Mouse (Mus musculus) spleen, adult 2 months (tissue): ENCODE measurements around the gene Foxf1.

Experiments
- CTCF ChIP-seq: fragments of 200-500 bp; IDR thresholded peaks from 2 replicates; pipeline ENCODE4 v1.5.1; 2011; ENCODE audit warnings: mild to moderate bottlenecking, inconsistent platforms; ENCODE audit not compliant: insufficient read depth, insufficient read length, insufficient replicate concordance; ENCODE audit errors: extremely low read depth
- POLR2A ChIP-seq: fragments of 200-500 bp; IDR thresholded peaks from 2 replicates; pipeline ENCODE4 v1.6.1; 2011; ENCODE audit warnings: low read depth, low read length, inconsistent platforms

- no peak for TF ChIP-seq POLR2A
- no peak for TF ChIP-seq CTCF
Measured at GRCm38 (mm10) chr8:121081398-121081797, 2.8 kb upstream of the Foxf1 start.
